Mouse (Mus musculus) cortical plate, adult 2 months (tissue): ENCODE data around the gene Gck.

Experiments
- CTCF ChIP-seq: fragments of 200-500 bp; IDR thresholded peaks from 2 replicates; pipeline ENCODE4 v1.5.1; 2011; ENCODE audit warnings: mild to moderate bottlenecking, control low read depth, low read length; ENCODE audit not compliant: insufficient read depth; ENCODE audit errors: extremely low read depth
- POLR2A ChIP-seq: fragments of 200-500 bp; IDR thresholded peaks from 2 replicates; pipeline ENCODE4 v1.6.1; 2011; ENCODE audit warnings: mild to moderate bottlenecking, low read length, control low read depth; ENCODE audit not compliant: insufficient read depth; ENCODE audit errors: extremely low read depth

DNA sequence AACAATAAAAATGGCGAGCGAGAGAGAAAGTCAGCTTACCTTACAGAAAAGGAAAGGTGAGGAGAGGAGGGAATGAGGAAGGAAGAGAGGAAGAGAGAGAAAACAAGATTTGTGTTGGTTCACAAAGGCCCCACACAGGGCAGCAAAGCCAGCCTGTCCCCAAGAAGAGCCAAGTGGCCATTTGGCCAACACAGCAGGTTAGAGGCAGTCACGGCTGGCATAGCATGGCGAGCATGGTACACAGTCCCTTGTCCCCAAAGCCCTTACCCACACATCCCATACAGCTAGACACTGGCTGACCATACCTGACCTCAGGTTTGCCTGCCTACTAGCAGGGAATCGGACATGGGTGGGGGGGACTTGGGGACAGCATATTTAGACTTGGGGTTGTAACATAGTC lies 33.7 kb upstream of the Gck start:
- TF ChIP-seq CTCF (no peak), POLR2A (no peak)
